Mouse (Mus musculus): ENCODE measurements around the gene Mdfic.

Gene Mdfic

GRCm38 (mm10) chr6:15742591-15743149 lies 22.2 kb downstream of the Mdfic start:
- DNase-seq (ENCODE audit: low spot score): no peak

- no peak for DNase-seq (ENCODE audit: low spot score)
These were observed 22.9 kb downstream of the Mdfic start for GRCm38 (mm10) chr6:15743291-15743792.

GRCm38 (mm10) chr6:15743793-15744192 lies 23.3 kb downstream of the Mdfic start:
- DNase-seq (ENCODE audit: low spot score): no peak

- DNase-seq (ENCODE audit: low spot score): no peak
These were observed 24.9 kb downstream of the Mdfic start for GRCm38 (mm10) chr6:15745313-15745712.

- no peak for DNase-seq (ENCODE audit: low spot score)
These were observed 25.4 kb downstream of the Mdfic start for GRCm38 (mm10) chr6:15745891-15746290.

- no peak for DNase-seq (ENCODE audit: low spot score)
These were observed 27.1 kb downstream of the Mdfic start for GRCm38 (mm10) chr6:15747396-15748155.

GRCm38 (mm10) chr6:15748236-15748635 lies 27.8 kb downstream of the Mdfic start:
- DNase-seq (ENCODE audit: low spot score): no peak

GRCm38 (mm10) chr6:15748943-15749342 lies 28.5 kb downstream of the Mdfic start:
- DNase-seq (ENCODE audit: low spot score): no peak

- no peak for DNase-seq (ENCODE audit: low spot score)
These were observed 29.6 kb downstream of the Mdfic start for GRCm38 (mm10) chr6:15750101-15750500.

- no peak for DNase-seq (ENCODE audit: low spot score)
These were observed 30.9 kb downstream of the Mdfic start for GRCm38 (mm10) chr6:15751375-15751774.

- no peak for DNase-seq (ENCODE audit: low spot score)
These were observed 31.7 kb downstream of the Mdfic start for GRCm38 (mm10) chr6:15752160-15752559.

- DNase-seq (ENCODE audit: low spot score): no peak
These were observed 32.7 kb downstream of the Mdfic start for GRCm38 (mm10) chr6:15753208-15753607.

- no peak for DNase-seq (ENCODE audit: low spot score)
These were observed 37.9 kb downstream of the Mdfic start for GRCm38 (mm10) chr6:15758394-15758793.

- DNase-seq (ENCODE audit: low spot score): no peak
These were observed 40.3 kb downstream of the Mdfic start for GRCm38 (mm10) chr6:15760750-15761149.

- DNase-seq (ENCODE audit: low spot score): no peak
These were observed 43.6 kb downstream of the Mdfic start for GRCm38 (mm10) chr6:15764039-15764438.

- no peak for DNase-seq (ENCODE audit: low spot score)
These were observed 47.0 kb downstream of the Mdfic start for GRCm38 (mm10) chr6:15767460-15767859.

- no peak for DNase-seq (ENCODE audit: low spot score)
These were observed 49.7 kb downstream of the Mdfic start for GRCm38 (mm10) chr6:15770128-15770527.

GRCm38 (mm10) chr6:15777070-15777469 lies 56.6 kb downstream of the Mdfic start:
- DNase-seq (ENCODE audit: low spot score): no peak

GRCm38 (mm10) chr6:15780127-15780526 lies 59.7 kb downstream of the Mdfic start:
- DNase-seq (ENCODE audit: low spot score): no peak

GRCm38 (mm10) chr6:15780688-15781087 lies 60.2 kb downstream of the Mdfic start:
- no peak for DNase-seq (ENCODE audit: low spot score)

GRCm38 (mm10) chr6:15789523-15790500 lies 69.4 kb downstream of the Mdfic start:
- DNase-seq (ENCODE audit: low spot score): peak; percentile 72

All from retina, embryonic 14.5 days (tissue).